Mouse (Mus musculus): ENCODE measurements around the gene Tshz2.

The Tshz2 gene

DNA sequence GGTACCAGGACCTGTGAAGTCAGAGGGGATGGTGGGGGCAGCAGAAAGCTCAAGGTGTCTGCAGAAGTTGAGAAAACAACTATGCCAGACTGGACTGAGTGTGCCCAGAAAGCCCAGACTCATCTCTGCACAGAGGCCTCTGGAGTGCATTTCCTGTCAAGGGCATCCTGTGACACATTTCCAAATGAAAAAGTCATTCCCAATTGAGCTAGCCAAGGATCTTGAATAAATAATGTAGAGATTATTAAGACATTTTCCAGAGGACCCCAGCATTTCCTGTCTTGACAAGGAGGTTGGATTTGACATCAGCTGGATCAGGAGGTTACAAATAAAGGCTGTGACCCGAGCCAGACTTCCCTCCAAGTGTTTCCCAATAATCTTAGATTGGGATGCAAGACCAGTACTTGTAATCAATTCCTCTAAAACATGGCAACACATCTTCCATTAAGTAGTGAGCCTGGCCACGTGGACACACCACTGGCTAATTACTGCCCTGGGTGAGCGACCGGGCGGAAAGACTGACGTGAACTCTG is 374.7 kb downstream of the Tshz2 start:
- no peak for DNase-seq (ENCODE audit: low spot score)

DNA sequence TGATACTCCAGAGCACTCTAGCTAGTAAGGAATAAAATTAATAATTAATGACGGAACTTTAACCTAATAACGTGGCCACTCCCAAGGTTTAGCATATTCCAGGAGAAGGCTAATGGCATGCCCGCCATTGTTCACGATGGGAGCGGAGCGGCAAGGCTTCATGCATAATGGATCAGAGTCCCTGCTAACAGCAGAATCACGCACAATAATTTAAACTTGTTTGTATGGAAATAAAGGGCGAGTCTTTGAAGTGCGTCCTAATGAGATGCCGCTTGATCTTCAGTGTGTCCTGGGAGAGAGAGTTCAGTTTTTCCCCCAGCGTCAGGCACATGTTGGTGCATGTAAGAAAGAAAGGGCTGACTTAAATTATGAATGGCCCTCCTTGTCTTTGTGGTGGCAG is 376.9 kb downstream of the Tshz2 start:
- DNase-seq (ENCODE audit: low spot score): no peak

DNA sequence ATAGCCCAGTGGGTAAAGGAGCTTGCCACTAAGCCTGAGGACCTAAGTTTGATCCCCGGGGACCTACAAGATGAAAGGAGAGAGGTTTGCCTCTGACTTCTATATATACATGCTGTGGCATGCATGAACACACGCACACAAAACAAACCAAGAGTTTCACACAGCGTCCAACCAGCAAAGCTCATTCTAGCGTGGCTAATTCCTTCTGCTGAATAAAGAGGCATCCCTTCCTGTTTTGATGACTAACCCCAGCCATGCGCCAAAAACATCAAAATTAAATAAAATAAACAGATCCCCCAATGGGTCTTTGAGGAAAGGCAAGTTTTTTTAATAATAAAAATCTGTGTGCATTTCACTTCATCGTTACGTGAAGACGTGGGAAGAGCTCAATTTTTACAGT is 379.0 kb downstream of the Tshz2 start:
- DNase-seq (ENCODE audit: low spot score): no peak

DNA sequence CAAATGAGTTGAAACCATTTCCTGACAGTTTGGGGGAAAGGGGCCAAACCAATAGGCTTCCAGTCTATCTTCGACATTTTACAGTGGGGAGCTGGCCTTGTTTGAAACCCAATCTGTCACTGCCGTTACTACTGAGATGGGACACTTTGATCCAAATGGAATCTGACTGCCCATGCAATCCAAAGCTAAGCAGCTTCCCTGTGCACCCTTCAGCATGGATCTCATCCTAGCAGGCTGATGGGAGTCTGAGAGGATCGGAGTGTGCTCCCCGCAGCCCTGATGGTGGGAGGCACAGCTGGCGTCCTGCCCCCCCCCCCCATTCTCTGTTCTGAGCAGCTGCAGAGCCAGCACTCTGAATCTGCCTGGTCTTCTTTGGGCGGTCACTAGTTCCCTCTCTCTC is 384.5 kb downstream of the Tshz2 start:
- no peak for DNase-seq (ENCODE audit: low spot score)

DNA sequence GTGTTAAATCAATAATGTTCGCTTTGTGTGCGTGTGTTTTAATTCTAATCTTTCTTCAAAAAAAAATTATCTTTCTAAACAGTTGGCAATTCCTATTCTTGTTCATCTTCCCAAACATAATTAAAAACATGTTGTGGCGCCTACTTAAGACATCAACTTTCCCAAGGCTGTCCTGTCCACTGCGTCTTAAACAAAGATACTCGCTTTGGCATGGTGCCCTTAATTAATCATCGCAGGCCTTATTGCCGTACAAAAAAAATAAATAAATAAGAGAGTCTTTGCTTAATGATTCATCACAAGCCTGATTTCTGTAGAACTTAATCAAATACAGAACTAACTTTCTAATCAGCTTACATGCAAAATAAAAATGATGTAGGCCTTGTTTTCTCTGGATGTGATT is 385.1 kb downstream of the Tshz2 start:
- no peak for DNase-seq (ENCODE audit: low spot score)

DNA sequence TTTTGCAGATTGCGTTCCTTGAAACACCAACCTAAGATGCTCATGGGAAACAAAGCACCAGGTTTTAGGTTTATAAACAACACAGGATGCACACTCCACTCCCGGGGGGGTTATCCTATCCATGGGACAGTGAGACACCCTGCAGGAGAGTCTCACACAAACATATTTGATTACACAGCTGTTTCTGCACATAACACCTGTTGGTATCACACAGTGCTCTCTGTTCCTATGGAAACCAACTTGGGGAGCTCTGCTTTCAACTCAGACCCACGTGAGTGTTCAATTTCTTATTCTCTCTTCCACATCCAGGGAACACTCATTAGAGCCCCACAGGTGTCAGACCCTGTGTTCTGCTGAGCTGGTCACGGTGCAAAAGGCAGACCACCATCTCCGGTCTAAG is 390.1 kb downstream of the Tshz2 start:
- no peak for DNase-seq (ENCODE audit: low spot score)

DNA sequence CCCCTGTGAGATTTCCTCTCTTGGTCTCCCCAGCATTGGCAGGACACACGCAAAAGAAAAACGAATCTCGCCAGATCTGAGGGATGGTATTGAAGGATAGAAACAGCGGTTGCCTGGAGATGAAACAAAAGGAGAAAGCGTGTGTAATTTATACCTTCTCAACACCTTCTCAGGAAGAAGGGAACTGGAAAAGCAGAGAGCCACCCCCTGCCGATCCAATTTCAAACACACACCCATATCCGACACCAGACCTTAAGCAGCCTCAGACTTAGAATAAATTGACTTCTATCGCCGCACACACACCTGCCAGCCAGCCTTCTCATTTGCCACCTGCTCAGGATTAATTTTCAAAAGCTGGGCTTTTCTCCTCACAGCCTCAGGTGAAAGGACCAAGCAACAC is 390.9 kb downstream of the Tshz2 start:
- no peak for DNase-seq (ENCODE audit: low spot score)

DNA sequence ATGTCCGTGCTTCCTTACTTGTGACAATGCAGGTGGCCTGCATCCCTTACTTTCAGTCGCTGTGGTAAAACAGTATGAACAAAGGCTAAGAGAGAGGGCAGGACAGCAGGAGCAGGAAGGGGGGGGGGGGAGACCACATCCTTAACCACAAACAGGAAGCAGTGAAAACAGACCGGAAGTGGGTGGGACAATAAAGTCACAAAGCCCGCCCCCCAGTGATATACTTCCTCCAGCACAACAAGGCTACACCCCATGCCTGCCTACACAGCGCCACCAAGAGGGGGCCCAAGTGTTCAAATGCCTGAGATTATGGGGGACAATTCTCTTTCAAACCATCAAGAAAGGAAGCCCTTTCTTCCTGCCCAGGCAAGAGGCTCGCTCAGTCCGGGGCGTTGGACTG is 392.1 kb downstream of the Tshz2 start:
- no peak for DNase-seq (ENCODE audit: low spot score)

DNA sequence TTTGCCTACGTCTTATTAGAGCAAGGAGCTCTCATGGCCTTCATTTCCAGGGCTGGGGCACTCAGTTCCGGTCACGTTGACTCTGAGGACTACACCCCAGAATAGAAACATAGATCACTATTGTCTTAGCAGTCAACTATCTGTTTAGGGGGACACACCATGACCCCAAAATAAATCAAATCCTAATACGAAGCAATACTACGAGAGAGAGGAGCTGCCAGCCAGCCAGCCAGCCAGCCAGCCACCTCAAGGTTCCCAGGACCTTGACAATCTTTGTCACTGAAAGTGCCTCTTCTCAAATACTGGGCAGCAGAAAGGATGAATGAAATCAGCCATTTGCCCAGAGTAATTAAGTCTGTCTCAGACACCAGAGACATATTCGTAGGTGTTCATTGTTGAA is 393.1 kb downstream of the Tshz2 start:
- no peak for DNase-seq (ENCODE audit: low spot score)

DNA sequence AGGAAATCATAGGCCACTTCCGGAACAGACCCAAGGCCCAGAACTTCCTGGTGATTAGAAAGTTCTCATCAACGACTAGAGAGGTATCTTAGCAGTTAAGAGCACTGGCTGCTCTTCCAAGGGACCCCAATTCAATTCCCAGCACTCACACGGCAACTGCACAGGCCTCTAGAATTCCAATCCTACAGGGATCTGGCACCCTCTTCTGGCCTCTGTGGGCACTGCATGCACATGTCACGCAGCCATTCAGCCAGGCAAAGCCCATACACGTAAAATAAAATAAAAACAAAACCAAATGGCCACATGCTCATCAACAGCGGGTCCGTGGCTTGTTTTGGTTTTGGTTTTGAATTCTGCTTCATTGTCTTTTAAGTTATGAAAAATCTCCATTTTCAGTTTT is 395.0 kb downstream of the Tshz2 start:
- no peak for DNase-seq (ENCODE audit: low spot score)

DNA sequence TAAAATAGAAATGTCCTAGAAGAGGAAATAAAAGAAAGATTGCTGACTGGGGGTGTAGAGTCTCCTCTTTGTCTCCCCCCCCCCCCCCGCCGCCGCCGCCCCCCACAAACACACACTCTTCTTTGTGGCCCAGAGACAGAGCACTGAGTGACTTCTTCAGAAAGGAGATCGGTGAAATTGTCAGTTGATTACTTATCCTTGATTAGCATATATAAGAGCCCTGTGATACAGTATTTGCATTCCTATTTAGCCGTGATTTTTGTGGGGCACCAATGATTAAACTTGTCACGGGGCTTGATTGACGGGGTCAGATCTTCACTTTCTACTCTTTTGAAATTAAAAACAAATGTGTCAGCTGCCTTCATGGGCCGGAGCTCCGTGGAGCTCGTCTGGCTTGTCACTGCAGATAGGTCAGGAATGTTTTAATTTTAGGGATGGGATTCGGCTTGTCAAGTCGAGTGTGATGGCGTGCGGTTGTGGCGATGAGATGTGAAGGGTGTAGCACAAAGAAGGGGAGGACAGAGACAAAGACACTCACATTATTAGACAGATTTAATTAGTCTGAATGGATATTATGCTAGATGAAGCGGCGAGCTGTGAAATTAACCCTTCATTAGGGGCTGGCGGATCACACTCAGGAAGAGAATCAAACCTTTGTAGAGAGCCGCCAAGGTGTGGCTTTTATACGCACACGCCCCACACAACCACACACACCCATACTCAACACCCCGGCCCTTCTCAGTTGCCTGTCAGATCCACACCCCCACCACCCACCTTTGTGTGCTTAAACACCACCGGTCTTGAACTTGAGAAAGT is 395.9 kb downstream of the Tshz2 start:
- DNase-seq (ENCODE audit: low spot score): no peak

DNA sequence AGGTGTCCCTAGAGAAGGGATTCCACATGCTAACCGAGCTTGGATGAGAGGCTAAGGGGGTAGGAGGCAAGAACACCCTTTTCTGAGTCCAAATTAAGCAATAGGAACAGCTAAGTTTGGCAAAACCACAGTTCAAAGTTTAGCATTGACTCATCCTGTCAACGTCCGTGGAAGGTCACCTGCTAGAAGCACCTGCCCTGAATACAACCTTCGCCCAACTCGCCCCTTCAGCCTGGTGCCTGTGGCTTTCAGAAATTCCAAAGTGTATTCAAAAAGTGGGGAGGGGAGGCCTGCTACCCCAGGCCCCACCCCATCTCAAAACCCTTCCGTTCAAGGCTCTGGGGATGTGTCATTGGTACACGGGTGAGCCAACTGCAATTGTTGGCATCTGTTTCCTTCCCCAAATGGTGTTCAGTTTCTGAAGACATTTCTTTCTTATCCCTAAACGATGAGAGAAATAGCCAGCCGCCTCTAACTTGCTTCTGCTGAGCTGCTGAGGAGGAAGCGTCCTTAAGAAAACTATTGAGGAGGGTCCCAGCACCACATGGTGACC is 396.6 kb downstream of the Tshz2 start:
- no peak for DNase-seq (ENCODE audit: low spot score)

DNA sequence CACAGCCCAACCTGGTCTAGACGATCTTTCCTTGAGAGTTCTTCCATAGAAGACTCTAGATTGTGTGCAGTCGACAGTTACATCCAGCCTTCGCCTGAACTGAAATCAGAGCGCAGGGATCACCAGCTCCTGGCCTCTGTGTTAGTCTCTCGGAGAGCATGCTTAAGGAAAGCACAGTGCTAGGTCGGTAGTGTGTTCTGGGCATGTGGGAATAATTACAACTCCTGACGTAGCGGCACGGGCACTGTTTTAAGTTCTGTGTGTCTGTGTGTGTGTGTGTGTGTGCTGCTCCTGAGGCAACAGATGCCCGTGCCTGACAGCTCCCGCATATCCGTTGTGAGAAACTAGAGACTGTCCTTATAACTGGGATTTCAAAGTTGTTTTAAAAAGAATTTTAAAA is 398.4 kb downstream of the Tshz2 start:
- DNase-seq (ENCODE audit: low spot score): no peak

DNA sequence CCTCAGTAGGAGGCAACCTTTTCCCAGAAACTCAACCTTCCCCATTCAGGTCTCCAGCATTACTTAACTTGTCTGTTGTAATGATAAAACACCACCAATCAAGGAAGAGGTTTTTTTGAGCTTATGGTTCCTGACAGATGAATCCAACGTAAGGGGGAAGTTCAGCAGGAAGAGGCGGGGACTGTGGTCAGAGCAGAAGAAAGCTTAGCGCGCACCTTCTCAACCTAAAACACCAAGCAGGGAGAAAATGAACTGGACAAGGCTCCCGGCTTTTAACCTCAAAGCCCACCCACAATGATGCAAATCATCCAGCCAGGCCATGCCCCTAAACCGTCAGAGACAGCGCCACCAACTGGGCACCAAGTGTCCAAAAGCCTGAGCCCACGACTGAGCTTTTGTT is 399.1 kb downstream of the Tshz2 start:
- DNase-seq (ENCODE audit: low spot score): no peak

DNA sequence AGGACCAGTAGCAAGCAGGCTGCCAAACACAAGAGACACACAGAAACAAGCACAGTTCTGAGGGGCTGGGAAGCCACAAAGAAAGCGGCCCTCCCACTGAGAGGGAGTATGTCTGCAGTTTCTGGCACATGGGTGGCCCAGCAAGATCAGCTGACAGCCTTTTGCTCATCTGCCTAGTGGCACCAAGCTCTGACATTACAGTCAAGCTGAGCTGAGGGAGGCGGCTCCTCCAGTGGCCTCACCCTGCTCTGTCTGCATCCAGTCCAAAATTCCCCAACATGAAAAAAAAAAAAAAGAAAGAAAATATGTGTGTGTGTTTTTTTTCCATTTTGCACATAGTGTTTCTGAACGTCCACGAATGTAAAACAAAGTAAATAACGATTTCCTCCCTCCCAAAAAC is 400.4 kb downstream of the Tshz2 start:
- DNase-seq (ENCODE audit: low spot score): no peak

DNA sequence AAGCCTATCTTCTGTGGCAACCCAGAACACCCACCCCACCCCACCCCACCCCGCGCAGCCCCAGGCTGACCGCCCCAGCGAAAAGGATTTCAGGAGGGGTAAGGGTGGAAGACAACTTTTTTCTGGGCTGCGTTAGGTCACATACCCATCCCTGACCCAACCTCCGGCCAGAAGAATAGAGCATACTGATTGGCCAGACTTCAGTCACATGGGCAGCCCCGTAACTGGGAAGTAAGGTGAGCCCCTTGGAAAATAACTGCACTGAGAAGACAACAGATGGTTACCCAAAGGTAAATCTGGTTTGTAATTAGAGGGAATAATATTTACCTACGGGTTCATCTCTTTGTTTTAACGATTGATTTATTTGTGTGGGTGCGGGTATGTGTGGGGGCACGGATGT is 402.0 kb downstream of the Tshz2 start:
- no peak for DNase-seq (ENCODE audit: low spot score)

DNA sequence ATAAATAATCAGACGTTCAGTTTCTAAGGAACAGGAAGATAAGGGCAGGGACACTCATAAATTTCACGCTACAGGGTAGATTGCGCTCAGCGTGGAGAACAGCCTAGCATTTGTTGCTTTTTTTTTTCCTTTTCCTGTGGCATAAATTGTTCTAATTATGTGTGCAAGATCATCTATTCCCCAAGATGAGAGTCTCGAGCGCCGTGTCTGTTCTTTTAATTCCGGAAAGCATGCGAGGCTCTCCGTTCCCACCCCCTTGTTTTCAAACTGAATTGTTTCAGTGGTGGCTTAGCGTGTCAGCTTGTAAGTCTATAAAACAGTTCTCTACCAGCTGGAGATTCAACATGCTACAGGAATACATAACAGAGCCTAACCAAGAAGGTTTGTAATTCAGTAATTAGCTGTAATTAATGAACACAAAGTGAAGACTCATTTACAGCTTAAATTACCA is 404.0 kb downstream of the Tshz2 start:
- no peak for DNase-seq (ENCODE audit: low spot score)

DNA sequence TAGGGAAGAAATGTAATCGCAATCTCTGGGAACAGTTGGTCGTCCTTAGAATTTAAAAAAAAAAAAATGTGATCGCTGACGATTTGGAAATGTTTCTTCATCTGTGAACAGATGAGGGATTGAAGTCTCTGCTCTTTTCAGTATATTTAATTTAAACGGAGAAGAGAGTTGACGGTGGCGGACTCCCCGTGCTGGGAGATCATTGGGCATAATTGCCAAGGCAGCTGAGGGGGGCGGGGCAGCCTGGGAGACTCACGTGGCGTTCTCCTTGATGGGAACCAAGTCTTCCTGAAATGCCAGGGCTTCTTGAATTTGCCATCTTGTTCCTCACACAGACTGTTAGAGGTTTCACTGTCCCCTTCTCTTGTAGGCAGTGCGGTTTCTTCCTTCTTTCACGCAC is 404.5 kb downstream of the Tshz2 start:
- DNase-seq (ENCODE audit: low spot score): no peak

DNA sequence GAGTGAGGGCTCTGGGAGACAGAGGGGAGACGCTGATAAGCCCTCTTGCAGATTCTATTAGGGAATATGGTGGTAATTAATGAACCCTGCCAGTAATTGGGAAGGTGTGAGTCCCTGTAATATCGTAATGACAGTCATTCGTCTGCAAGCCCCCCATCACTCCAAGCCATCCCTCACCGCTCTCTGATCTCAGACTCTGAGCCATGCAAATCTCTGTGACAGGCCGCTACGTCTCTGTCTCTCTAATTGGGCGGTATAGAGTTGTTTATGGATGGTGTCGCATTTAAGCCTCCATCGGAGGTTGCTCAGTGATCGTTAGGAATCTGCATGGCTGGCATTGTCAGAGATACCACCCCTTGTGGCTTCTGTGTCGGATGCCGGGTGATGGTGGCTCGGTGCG is 407.0 kb downstream of the Tshz2 start:
- DNase-seq (ENCODE audit: low spot score): no peak

DNA sequence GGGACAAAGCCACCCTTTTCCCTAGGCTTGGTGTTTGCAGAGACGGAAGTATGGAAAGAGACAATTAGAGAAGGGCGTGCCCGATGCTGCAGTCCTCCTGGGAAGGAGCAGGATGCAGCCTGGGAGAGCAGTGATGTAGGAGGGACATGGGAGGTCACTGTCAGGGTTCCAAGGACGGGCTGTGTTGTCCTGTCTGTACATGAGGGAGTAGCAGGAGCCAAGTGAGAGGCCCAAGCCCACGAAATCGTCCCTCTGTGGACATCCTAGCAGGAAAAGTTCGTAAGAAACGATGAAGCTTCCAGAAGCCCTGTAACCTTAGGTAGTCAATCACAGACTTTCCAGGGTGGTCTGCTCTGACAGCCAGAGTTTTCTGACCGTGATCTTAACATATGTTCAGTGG is 408.3 kb downstream of the Tshz2 start:
- DNase-seq (ENCODE audit: low spot score): no peak

DNA sequence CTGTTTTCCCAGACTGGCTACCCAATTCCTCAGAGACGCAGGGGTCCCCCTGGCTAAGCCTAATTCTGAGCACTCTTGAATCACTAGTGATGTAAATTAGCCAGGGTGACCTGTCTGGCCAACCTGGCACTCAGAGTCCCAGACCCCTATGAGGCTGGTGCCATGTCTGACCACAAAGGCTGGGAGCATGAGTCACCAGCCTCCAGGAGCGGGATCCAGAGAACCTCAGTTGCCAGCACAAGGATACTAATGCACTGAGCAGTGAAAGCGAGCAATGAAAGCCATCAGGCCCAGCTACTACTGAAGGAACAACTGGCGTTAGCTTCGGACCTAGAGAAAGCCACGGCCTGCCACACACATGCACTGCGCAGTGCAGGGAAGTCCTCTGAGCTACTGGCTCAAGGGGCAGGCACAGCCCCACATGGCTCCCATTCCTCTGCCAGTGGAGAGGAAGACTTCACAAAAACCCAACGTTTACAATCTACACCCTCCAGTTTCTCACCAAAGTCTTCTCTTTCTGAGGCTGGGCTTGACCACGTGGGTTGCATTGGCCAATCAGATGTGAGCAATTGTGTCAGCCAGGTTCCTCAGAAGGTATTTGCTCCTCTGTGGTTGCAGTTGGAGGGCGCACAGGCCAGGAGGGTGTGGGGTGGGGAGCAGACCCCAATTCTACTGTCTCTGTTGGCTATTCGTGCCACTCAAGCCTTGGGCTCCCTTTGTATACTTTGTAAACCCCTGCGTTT is 409.8 kb downstream of the Tshz2 start:
- DNase-seq (ENCODE audit: low spot score): no peak

DNA sequence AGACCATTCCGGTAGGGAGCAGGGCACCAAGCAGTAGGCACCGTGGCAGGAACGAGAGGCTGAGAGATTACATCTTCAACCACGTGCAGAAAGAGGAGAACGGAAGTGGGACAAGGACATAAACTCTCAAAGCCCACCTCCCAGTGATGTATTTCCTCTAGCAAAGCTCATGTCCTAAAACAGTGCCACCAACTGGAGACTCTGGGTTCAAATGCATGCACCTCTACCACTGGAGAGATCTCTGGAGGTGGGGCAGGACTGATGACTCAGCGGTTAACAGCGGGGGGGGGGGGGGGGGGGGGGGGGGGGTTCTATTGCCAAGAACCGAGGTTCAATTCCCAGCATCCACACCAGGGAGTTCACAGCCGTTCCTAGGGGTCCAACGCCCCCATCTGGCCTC is 410.5 kb downstream of the Tshz2 start:
- DNase-seq (ENCODE audit: low spot score): no peak

DNA sequence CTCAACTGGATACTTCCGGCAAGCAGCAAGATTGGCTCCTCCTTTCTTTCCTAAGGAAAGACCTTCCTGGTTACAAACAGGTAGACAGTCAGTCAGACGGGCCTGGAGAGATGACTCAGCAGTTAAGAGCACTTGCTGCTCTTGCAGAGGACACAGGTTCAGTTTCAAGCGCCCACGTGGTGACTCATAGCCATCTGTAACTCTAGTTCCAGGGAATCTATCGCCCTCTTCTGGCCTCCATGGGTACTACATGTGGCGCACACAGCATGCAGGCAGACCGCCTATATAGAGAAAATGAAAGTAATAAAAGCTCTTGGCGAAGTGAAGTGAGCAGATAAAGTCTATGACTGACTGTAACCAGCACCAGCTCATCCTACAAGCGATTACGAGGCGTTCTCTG is 413.1 kb downstream of the Tshz2 start:
- no peak for DNase-seq (ENCODE audit: low spot score)

All from yolk sac, embryonic 10.5 days (tissue).